Mouse (Mus musculus) G1E (cell line): Measurements from ENCODE around the gene Cpne9.

ENCODE experiments used
- CTCF ChIP-seq: IDR thresholded peaks from 2 replicates; pipeline ENCODE4 v1.5.1; 2012; ENCODE audit warnings: low read depth, low read length, inconsistent platforms, mixed read lengths
- GATA1 ChIP-seq: IDR thresholded peaks from 2 replicates; pipeline ENCODE4 v1.6.1; 2012; ENCODE audit warnings: borderline replicate concordance, low read length, inconsistent platforms, mixed read lengths
- TAL1 ChIP-seq: conservative IDR thresholded peaks from 2 replicates; pipeline ENCODE4 v1.6.1; 2012; ENCODE audit warnings: low read depth, low read length, inconsistent platforms, mixed read lengths

DNA sequence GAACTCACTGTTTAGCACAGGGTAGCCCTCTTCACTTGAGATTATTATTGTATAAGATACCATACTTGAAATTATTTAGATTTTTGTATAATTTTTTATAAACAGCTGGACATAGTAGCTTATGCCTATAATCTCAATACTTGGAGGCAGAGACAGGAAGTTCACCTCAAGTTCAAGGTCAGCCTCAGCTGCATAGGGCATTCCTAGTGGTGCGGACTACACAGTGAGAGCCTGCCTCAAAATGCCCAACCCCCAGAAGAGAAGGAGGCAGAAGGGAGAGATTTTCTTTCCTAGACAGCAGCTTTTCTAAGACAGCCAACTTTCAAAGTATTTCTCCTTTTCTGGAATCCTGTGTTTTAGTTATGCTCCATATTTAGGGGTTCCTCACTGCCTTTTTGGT is 69.1 kb downstream of the Cpne9 start:
- no peak for TF ChIP-seq CTCF
- no peak for TF ChIP-seq GATA1
- TF ChIP-seq TAL1, result no peak
